Mouse (Mus musculus): ENCODE data around the gene Pdgfc.
"Not testable (repeated sequence)": the region's sequence is repeated elsewhere in the genome, so short reads cannot be mapped to it uniquely, and the experiment has no call there.

Pdgfc gene

DNA sequence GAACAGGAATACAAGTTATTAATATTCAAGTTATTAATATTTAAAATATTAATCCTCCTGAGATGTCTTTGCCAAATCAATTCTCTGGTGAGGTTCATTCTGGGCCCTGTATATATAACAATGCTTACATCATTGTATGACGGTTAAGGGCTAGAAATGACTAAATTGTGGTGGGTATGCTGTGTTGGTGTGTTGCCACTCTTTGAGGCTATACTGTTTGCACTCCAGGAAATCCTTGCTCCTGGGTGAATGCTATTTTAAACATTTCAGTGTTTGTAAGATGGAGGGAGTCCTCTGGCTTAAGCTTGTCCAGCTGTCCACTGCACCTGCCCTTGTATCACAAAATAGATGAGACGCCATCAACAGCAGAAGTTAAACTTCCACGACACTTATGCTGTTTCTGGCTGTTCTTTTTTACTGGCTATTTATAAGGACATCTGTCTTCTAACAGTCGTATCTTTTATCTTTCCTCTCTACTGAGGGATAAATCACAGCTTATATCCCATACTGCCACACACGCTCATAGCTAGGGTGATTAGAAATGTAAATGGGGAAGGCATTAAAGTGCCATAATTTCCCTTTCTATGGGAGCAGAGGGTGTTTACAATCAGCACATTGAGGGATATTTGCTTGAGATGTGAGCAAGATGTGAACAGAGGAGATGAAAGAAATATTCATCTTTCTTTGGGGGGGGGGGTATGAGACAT, 9.3 kb downstream of the Pdgfc start:
- DNase-seq (ENCODE audit: low spot score in 2 of 2): no peak

GRCm38 (mm10) chr3:81046652-81047607, 10.7 kb downstream of the Pdgfc start:
- DNase-seq (ENCODE audit: low spot score in 2 of 2): no peak

- no peak for DNase-seq (ENCODE audit: low spot score in 2 of 2)
These were observed 15.3 kb downstream of the Pdgfc start for GRCm38 (mm10) chr3:81051522-81051921.

- no peak for DNase-seq (ENCODE audit: low spot score in 2 of 2)
These were observed 16.2 kb downstream of the Pdgfc start for GRCm38 (mm10) chr3:81052422-81052821.

DNA sequence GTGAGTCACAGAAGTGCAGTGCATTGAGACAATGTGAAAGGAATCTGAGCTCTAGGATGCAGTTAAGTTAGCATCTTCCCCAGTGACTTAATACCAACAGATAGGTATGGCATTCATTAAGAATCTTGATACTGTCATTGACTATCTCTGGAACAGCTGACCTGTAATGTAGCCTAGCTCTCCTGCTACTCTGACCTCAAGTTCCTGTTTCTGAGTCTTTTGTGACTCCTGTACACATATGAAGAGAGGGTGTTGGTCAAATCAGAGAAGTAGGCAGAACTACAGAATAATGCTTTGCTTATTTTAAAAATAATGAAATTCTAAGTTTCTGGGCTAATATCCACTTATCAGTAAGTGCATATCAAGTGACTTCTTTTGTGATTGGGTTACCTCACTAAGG, 17.9 kb downstream of the Pdgfc start:
- DNase-seq (ENCODE audit: low spot score in 2 of 2): no peak

DNA sequence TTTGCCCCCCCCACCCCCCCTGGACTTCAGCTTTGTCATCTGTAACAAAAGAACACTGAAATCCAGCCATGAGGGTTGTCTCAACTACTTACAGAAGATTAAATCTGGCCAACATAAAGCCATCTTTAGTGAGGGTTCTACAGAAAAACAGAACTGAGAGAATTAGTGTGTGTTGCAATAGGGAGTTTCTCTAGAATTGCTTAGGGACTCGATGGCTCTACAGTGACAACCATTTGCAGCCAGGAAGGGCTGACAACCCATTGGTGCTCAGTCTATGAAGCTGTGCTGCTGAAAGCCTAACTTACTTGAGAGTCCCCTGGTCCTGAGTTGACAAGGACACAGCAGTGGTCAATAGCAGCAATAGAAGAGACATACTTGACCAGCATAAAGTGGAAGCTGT, 21.5 kb downstream of the Pdgfc start:
- DNase-seq (ENCODE audit: low spot score in 2 of 2): no peak

DNA sequence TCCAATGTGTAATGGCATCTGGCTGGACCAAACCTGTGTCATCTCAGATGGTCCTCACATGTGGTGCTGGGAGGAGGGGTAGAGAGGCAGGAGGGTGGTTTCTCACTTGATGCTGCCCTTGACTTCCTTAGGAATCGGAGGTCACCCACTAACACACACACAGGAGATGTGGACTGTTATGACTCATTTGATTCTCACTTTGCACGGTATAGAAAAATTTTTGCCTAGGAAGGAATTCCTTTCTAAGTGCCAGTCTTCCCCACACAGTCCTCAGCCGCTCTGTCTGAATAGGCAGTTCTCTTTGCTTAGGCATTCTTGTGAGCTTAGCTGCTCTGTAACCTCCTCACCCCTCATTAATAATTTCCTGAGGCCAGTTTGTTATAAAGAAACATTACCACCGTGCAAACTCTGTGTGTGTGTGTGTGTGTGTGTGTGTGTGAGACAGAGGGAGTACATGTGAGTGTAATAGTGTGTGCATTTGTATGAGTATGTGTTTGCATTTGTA, 22.4 kb downstream of the Pdgfc start:
- DNase-seq (ENCODE audit: low spot score in 2 of 2): no peak

- no peak for DNase-seq (ENCODE audit: low spot score in 2 of 2)
These were observed 32.3 kb downstream of the Pdgfc start for GRCm38 (mm10) chr3:81068550-81068949.

DNA sequence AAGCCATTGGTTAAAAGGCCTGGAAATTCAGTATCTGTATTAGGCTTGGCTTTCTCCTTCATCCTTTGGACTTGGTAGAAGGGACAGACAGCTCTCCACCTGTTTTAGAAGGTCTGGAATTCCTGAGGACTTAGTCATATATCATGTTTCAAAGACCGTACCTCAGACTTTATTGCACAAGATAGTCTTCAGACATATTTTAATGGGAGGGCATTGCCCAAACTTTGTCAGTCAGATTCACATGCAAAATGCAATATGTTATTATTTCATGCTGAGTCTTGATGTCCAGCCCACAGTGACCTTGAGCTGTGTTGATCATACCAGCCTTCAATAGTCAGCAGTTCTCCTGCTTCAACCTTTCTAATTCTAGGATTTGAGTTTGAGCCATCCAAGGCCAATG, 64.9 kb downstream of the Pdgfc start:
- no peak for DNase-seq (ENCODE audit: low spot score in 2 of 2)

DNA sequence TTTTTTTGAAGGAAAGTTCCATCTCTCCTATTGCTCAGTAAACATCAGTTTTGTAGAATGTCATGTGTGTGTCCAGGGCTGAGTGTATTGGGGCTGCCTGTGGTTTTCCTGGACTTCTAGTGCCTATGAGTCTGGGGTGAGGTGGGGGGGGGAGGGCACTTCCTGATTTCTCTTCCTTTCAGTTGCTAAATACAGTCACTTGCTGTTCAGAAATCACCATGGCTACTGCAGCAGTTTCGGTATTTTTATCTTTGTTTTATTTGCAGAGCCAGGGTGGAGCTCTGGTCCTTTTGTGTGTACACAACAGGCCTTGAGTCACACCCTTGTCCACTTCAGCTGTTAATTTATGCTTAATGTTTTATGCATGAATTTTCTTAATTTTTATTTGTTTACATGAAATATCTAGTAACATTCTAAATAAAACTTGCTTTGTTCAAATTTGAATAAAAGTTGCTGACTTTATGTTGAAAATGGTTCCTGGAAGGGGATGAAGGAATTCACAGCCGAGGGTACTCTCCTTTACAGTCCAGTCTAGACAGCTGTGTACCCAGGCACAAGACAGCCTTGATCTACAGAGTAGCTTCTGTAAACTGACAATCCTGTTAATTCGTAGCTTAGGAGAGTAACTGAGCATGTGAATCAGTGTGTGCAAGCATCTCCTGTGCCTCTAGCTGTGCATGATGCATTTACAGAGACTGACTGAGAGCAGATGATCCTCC, 66.1 kb downstream of the Pdgfc start:
- no peak for DNase-seq (ENCODE audit: low spot score in 2 of 2)

DNA sequence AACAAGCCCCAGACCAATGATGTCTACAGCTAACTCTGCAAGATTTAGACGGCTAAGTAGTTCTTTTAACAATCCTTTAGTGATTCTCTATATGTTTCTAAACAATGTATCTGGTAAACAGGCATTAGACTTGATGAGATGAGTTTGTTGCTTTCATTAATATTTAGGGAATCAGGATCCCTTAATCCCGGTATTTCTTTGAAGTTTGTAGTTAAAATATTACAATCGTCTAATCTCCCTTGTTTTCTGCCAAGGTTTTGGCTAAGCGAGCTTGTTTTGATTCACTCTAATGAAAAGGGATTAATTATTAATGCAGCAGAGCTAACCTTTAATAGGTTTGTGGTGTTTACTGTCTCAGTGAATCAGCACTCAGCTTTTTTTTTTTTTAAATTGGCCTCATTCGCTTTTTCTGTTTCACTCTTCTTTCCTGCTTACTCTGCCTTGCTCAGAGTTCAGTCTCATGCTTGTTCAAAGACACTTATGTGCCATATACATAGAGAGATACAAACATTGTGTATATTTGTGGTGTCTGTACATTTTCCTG, 66.7 kb downstream of the Pdgfc start:
- no peak for DNase-seq (ENCODE audit: low spot score in 2 of 2)

- DNase-seq (ENCODE audit: low spot score in 2 of 2): no peak
These were observed 71.3 kb downstream of the Pdgfc start for GRCm38 (mm10) chr3:81107515-81107914.

- no peak for DNase-seq (ENCODE audit: low spot score in 2 of 2)
These were observed 74.8 kb downstream of the Pdgfc start for GRCm38 (mm10) chr3:81110968-81111367.

- no peak for DNase-seq (ENCODE audit: low spot score in 2 of 2)
These were observed 76.7 kb downstream of the Pdgfc start for GRCm38 (mm10) chr3:81112892-81113291.

- DNase-seq (ENCODE audit: low spot score in 2 of 2): no peak
These were observed 84.4 kb downstream of the Pdgfc start for GRCm38 (mm10) chr3:81120664-81121063.

- DNase-seq (ENCODE audit: low spot score in 2 of 2): no peak
These were observed 85.5 kb downstream of the Pdgfc start for GRCm38 (mm10) chr3:81121731-81122130.

- DNase-seq (ENCODE audit: low spot score in 2 of 2): no peak
These were observed 87.2 kb downstream of the Pdgfc start for GRCm38 (mm10) chr3:81123461-81123860.

GRCm38 (mm10) chr3:81127013-81127412, 90.8 kb downstream of the Pdgfc start:
- DNase-seq (ENCODE audit: low spot score in 2 of 2): no peak

- no peak for DNase-seq (ENCODE audit: low spot score in 2 of 2)
These were observed 100.8 kb downstream of the Pdgfc start for GRCm38 (mm10) chr3:81136985-81137384.

- not testable (repeated sequence) for DNase-seq (ENCODE audit: low spot score in 2 of 2)
These were observed 101.8 kb downstream of the Pdgfc start for GRCm38 (mm10) chr3:81138030-81138429.

- no peak for DNase-seq (ENCODE audit: low spot score in 2 of 2)
These were observed 107.5 kb downstream of the Pdgfc start for GRCm38 (mm10) chr3:81143730-81144129.

DNA sequence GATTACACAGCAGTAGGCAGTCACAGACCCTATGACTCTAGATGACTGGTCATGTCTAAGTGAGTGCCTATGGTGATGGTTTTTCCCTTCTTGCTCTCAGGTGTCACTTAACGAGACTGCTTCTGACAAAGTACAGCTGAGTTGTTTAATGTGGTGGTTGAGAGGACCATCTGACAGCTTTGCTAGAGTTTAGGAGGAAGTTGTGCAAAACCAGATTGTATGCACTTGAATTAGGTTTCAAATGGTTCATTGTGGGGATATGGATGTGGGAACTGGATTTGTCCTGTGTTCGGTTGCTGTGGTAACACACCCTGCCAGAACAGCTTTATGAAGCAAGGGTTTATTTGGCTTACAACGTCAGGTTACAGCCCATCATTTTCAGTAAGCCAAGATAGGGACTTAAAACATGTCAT, 112.9 kb downstream of the Pdgfc start:
- DNase-seq (ENCODE audit: low spot score in 2 of 2): peak in 1 of 2 experiments; percentile 8

Measured in right cerebral cortex, postnatal 36 days (tissue).